Comparison of ENCODE assay signal across 8 mouse cellular contexts in the genomic region with DNA sequence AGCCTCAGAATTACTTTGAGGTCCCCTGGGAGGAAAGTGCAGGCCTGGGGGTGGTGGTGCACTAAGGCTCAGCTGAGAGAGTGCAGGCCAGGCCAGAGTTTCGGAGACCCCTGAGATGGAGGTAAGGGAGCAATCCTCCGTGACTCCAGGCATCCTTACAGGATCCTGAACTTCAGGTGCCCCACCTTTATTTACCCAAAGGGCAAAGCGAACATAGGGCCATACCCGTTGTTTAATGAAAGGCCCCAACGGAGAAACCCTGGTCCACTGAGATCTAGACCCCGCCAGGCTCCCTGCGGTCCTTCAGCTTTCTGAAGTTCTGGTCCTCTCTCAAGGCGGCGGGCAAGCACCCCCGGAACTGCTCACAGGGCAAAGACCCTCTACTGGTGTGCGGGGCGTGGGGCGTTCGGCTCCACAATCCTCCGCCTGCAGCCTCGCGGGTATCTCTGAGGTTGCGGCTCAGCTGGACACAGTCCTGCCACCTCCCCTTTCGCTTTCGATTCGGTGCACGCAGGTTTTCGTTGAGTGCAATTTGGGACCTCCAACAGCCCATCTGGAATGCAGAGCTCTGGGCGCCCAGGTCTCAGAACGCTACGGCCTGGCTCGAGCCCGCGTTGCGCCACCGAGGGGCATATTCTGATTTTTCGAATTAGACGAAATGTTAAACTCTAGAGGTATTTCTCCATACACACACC. TPM values are rescaled to one million over a fixed set of nuclear protein-coding genes. Genes with fewer than 3 reads are reported as not detected.
DNase-seq lines count a peak whose midpoint lies in the region; ATAC-seq and TF ChIP-seq lines count a peak whose summit lies in the region.

No protein-coding gene starts in this region.

- DNase-seq in heart, adult 2 months, result peak; percentile 30 to 53
- no peak for DNase-seq in heart, postnatal 25 days (ENCODE audit: low spot score)
- no peak for DNase-seq in forebrain, embryonic 14.5 days (ENCODE audit: low spot score)
- DNase-seq in lung, postnatal 10 days, result peak; percentile 19
- DNase-seq in urinary bladder, postnatal 25 days (ENCODE audit: low spot score), result no peak
- DNase-seq in thymus, postnatal 36 days, result no peak
- DNase-seq in layer of hippocampus, adult 8-10 months (ENCODE audit: low spot score in 2 of 2), result no peak

- intact Hi-C loops in heart, adult 2 months (cut with DNase I), result no loop called here
- intact Hi-C loops in heart, postnatal 25 days (cut with DNase I), result loop anchor here (5.0 kb wide), 1 partner anchor 78 kb away; no protein-coding TSS in a partner anchor

- peak overlapping the region; percentile 36 for H3K4me3 ChIP-seq in heart, adult 2 months
- no peak overlapping the region for H3K4me3 ChIP-seq in forebrain, embryonic 14.5 days (ENCODE audit: low read depth, low read length)
- peak overlapping the region; percentile 27 for H3K4me3 ChIP-seq in kidney, embryonic 14.5 days (ENCODE audit: low read length)

- no peak for ATAC-seq in forebrain, embryonic 14.5 days
- no peak for ATAC-seq in kidney, embryonic 14.5 days (ENCODE audit: low FRiP score, low TSS enrichment)

- peaks cover 38% of the 10 kb centered on the region for H3K27me3 ChIP-seq in heart, adult 2 months (ENCODE audit: control insufficient read depth, insufficient read depth, low read length)
- H3K27me3 ChIP-seq in forebrain, embryonic 14.5 days (replicated peaks; ENCODE audit: control insufficient read depth, insufficient read depth, low read length), result peaks cover 95% of the 10 kb centered on the region
- H3K27me3 ChIP-seq in kidney, embryonic 14.5 days (ENCODE audit: control insufficient read depth, insufficient read depth, low read length), result peaks cover 96% of the 10 kb centered on the region

- no peak for TF ChIP-seq CTCF in heart, adult 2 months (IDR thresholded peaks at IDR 0.05)

- H3K9me3 ChIP-seq in forebrain, embryonic 14.5 days (replicated peaks; ENCODE audit: control insufficient read depth, low read length), result no peaks in the 10 kb centered on the region
- no peaks in the 10 kb centered on the region for H3K9me3 ChIP-seq in kidney, embryonic 14.5 days (ENCODE audit: control insufficient read depth, low read length)

- H3K79me2 ChIP-seq in heart, adult 2 months (replicated peaks; ENCODE audit: control insufficient read depth, insufficient read depth, low read length), result no peaks in the 10 kb centered on the region

- no peaks in the 10 kb centered on the region; the same call in 1 of the 2 replicates for H3K4me1 ChIP-seq in heart, adult 2 months (ENCODE audit: control insufficient read depth, insufficient read depth, low read length)
- H3K4me1 ChIP-seq in forebrain, embryonic 14.5 days (ENCODE audit: control insufficient read depth, insufficient read depth, low read length), result no peaks in the 10 kb centered on the region; the same call in 1 of the 2 replicates
- H3K4me1 ChIP-seq in kidney, embryonic 14.5 days (ENCODE audit: control insufficient read depth, insufficient read depth, low read length), result peaks cover 16% of the 10 kb centered on the region

- H3K4me2 ChIP-seq in forebrain, embryonic 14.5 days (ENCODE audit: low read length), result peak overlapping the region; percentile 28; the same call in 1 of the 2 replicates
- peak overlapping the region; percentile 24 for H3K4me2 ChIP-seq in kidney, embryonic 14.5 days (replicated peaks; ENCODE audit: low read depth, low read length)

- no peaks in the 10 kb centered on the region for H3K36me3 ChIP-seq in heart, adult 2 months (ENCODE audit: control insufficient read depth, insufficient read depth, low read length)
- no peaks in the 10 kb centered on the region for H3K36me3 ChIP-seq in forebrain, embryonic 14.5 days (ENCODE audit: control insufficient read depth, insufficient read depth, low read length)
- H3K36me3 ChIP-seq in kidney, embryonic 14.5 days (ENCODE audit: control insufficient read depth, insufficient read depth, low read length), result no peaks in the 10 kb centered on the region

- no peak for TF ChIP-seq POLR2A in heart, adult 2 months (IDR thresholded peaks at IDR 0.05; ENCODE audit: insufficient read depth, low read depth, low read length)

- H3K9ac ChIP-seq in heart, adult 2 months (ENCODE audit: low read depth, low read length), result no peak overlapping the region
- no peak overlapping the region for H3K9ac ChIP-seq in forebrain, embryonic 14.5 days (ENCODE audit: low read length)
- H3K9ac ChIP-seq in kidney, embryonic 14.5 days (ENCODE audit: low read depth, low read length), result no peak overlapping the region

- WGBS in heart, adult 2 months, result 27% methylated on average over 33 of the region's 33 CpGs
- WGBS in forebrain, embryonic 14.5 days, result 2% methylated on average over 33 of the region's 33 CpGs
- WGBS in kidney, embryonic 14.5 days, result 6% methylated on average over 33 of the region's 33 CpGs

- TF ChIP-seq EP300 in heart, adult 2 months (IDR thresholded peaks at IDR 0.05; ENCODE audit: insufficient read depth, low read depth, low read length), result no peak

- H3K27ac ChIP-seq in heart, adult 2 months, result no peak overlapping the region
- no peak overlapping the region for H3K27ac ChIP-seq in forebrain, embryonic 14.5 days (ENCODE audit: low read depth, low read length)
- H3K27ac ChIP-seq in kidney, embryonic 14.5 days (ENCODE audit: low read depth, low read length), result no peak overlapping the region

RNA-seq across cellular contexts. Expression of a gene that starts 3.6 kb away (rescaled TPM):
- total RNA-seq in heart, adult 2 months (2021), result under 1 TPM; 0.31 to 0.34 TPM
- 0.15 and 0.29 TPM in 2 replicates for polyA plus RNA-seq in heart, adult 2 months (2012; rRNA removed)
- under 1 TPM; 0.20 to 0.23 TPM for total RNA-seq in heart, postnatal 25 days (2021)
- polyA plus RNA-seq in forebrain, embryonic 14.5 days (2014; fragmentation: Nextera tagmentation; extraction: Ambion mirVana), result 0.50 and 0.78 TPM in 2 replicates
- 0.22 and 0.34 TPM in 2 replicates for polyA plus RNA-seq in kidney, embryonic 14.5 days (2014; fragmentation: Nextera tagmentation; extraction: Ambion mirVana)
- total RNA-seq in layer of hippocampus, adult 8-10 months (2022), result 1 to 10 TPM in 2 of 4 experiments, under 1 TPM in 2; 0.85 to 1.1 (median 0.97) TPM

Comparison
In these comparisons a context has a peak if more than half of its experiments do, and no peak if none do; other contexts are left out.
1. DNase-seq: peak in heart, adult 2 months (2 of 2) and lung, postnatal 10 days (single experiment); none in heart, postnatal 25 days (single experiment), forebrain, embryonic 14.5 days (single experiment), urinary bladder, postnatal 25 days (single experiment), thymus, postnatal 36 days (0 of 2) and layer of hippocampus, adult 8-10 months (0 of 2).